Mouse (Mus musculus): ENCODE measurements around the gene Cyp4f15. TPM values are rescaled to one million over a fixed set of nuclear protein-coding genes. Genes with fewer than 3 reads are reported as not detected.
"Not testable (repeated sequence)": the region's sequence is repeated elsewhere in the genome, so short reads cannot be mapped to it uniquely, and the experiment has no call there.

Gene Cyp4f15
- polyA plus RNA-seq, 1 experiment: 0.97 TPM

DNA sequence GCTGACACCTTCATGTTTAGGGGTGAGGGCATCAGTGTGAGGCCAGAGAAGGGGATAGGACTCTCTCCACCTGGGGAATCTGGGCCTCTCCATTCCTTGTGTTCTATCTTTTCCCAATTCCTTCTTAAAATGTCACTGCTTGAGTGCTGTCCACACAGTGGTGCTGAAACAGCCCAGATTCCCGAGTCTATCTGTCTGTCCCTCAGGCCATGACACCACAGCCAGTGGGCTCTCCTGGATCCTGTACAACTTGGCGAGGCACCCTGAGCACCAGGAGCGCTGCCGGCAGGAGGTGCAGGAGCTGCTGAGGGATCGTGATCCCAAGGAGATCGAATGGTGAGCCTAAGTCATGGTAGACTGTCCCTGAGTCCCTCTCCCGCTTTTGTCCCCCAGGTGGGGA lies 11.5 kb upstream of the Cyp4f15 start:
- H3K4me3 ChIP-seq (replicated peaks; ENCODE audit: control insufficient read depth, low read depth, low read length): no peak overlapping the region
- H3K4me1 ChIP-seq (ENCODE audit: control insufficient read depth, insufficient read depth, low read length): no peaks in the 10 kb centered on the region
- TF ChIP-seq POLR2A (IDR thresholded peaks at IDR 0.05; ENCODE audit: borderline replicate concordance, control insufficient read depth, low read depth, low read length) (no peak), CTCF (IDR thresholded peaks at IDR 0.05; ENCODE audit: control insufficient read depth, insufficient read depth, low read length) (no peak)
- 50% methylated on average over 7 of the region's 7 CpGs for WGBS
- H3K27ac ChIP-seq (ENCODE audit: control insufficient read depth, insufficient read depth, low read depth, low read length, poor library complexity): no peak overlapping the region

DNA sequence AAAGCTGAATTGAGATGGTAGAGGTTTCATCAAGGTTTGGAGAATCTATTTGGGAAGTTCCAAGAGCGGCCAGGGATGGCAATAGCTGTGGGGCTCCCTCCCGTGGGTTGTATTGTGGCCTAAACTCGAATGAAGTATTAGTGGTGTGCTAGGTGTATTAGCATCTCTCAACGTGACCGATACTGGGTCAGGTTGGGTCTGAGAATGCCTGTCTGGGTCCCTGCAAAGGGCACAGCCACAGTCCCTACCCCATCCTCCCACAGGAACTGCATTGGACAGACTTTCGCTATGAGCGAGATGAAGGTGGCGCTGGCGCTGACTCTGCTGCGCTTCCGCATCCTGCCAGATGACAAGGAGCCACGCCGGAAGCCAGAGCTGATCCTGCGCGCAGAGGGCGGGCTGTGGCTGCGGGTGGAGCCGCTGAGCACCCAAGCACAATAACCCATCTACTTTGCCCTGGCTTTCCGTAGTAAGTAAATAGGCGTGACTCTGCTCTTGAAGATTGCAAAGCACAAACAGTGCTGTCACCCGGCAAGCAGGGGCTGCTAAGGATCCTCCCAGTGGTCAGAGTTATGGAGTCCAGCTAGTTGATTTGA lies 9.3 kb upstream of the Cyp4f15 start:
- WGBS: 37% methylated on average over 21 of the region's 21 CpGs
- TF ChIP-seq CTCF (IDR thresholded peaks at IDR 0.05; ENCODE audit: control insufficient read depth, insufficient read depth, low read length): no peak
- TF ChIP-seq POLR2A (IDR thresholded peaks at IDR 0.05; ENCODE audit: borderline replicate concordance, control insufficient read depth, low read depth, low read length): no peak

DNA sequence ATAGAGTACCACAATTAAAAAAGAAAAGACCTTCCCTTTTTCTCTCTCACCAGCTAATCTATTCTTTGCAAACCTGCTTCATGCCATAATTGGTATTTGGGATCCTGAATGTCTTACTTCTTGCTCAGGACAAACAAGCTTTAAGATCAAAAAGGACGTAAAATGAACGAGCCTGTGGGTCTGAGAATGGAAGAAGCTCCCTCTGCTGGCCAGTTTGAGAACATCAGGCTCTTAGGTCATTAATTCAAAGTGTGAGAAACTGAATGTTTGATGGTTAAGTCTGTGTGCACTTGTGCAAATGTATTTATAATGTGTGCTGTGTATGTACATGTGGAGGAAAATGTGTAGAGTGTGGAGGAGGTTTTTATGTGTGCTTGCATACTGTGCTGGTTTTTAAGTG lies 5.0 kb upstream of the Cyp4f15 start:
- 8% methylated on average over 2 of the region's 2 CpGs for WGBS
- TF ChIP-seq CTCF (IDR thresholded peaks at IDR 0.05; ENCODE audit: control insufficient read depth, insufficient read depth, low read length) (0 out of 2 replicates have a peak, but pooled peaks have one; percentile 11), POLR2A (IDR thresholded peaks at IDR 0.05; ENCODE audit: borderline replicate concordance, control insufficient read depth, low read depth, low read length) (no peak)
- Histone ChIP-seq H3K4me3 (replicated peaks; ENCODE audit: control insufficient read depth, low read depth, low read length) (no peak overlapping the region), H3K4me1 (ENCODE audit: control insufficient read depth, insufficient read depth, low read length) (no peaks in the 10 kb centered on the region), H3K27ac (ENCODE audit: control insufficient read depth, insufficient read depth, low read depth, low read length, poor library complexity) (no peak overlapping the region)

More for the DNA sequence above, 9.3 kb upstream of the Cyp4f15 start:
- no peak overlapping the region for H3K4me3 ChIP-seq (replicated peaks; ENCODE audit: control insufficient read depth, low read depth, low read length)
- H3K27ac ChIP-seq (ENCODE audit: control insufficient read depth, insufficient read depth, low read depth, low read length, poor library complexity): no peak overlapping the region
- H3K4me1 ChIP-seq (ENCODE audit: control insufficient read depth, insufficient read depth, low read length): no peaks in the 10 kb centered on the region

DNA sequence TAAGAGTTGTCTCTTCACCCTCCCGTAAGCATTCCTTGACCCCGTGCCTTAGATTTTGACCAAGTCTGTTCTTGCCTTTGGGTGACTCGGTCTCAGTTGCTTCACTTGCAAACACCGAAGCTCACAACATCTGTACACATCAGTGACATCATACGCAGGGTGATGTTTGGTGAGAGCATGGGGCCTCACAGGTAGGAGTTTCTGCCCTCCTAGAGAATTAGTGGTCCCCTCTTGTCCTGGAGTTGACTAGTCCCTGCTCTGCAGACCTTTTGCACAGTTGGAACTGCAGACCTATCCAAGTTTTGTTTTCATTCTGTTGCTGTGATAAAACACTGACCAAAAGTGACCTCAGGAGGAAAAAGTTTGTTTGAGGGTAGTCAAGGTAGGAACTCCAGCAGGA lies 1.3 kb downstream of the Cyp4f15 start:
- Histone ChIP-seq H3K4me3 (replicated peaks; ENCODE audit: control insufficient read depth, low read depth, low read length) (no peak overlapping the region), H3K4me1 (ENCODE audit: control insufficient read depth, insufficient read depth, low read length) (no peaks in the 10 kb centered on the region), H3K27ac (ENCODE audit: control insufficient read depth, insufficient read depth, low read depth, low read length, poor library complexity) (no peak overlapping the region)
- WGBS: 89% methylated on average over 5 of the region's 5 CpGs
- TF ChIP-seq POLR2A (IDR thresholded peaks at IDR 0.05; ENCODE audit: borderline replicate concordance, control insufficient read depth, low read depth, low read length) (no peak), CTCF (IDR thresholded peaks at IDR 0.05; ENCODE audit: control insufficient read depth, insufficient read depth, low read length) (no peak)

GRCm38 (mm10) chr17:32690959-32691358 lies 5.5 kb downstream of the Cyp4f15 start:
- WGBS: 80% methylated on average over 1 of the region's 1 CpGs
- no peak for TF ChIP-seq CTCF (IDR thresholded peaks at IDR 0.05; ENCODE audit: control insufficient read depth, insufficient read depth, low read length)
- no peak for TF ChIP-seq POLR2A (IDR thresholded peaks at IDR 0.05; ENCODE audit: borderline replicate concordance, control insufficient read depth, low read depth, low read length)
- Histone ChIP-seq H3K27ac (ENCODE audit: control insufficient read depth, insufficient read depth, low read depth, low read length, poor library complexity) (no peak overlapping the region), H3K4me1 (ENCODE audit: control insufficient read depth, insufficient read depth, low read length) (no peaks in the 10 kb centered on the region), H3K4me3 (replicated peaks; ENCODE audit: control insufficient read depth, low read depth, low read length) (no peak overlapping the region)

GRCm38 (mm10) chr17:32702826-32703225 lies 17.4 kb downstream of the Cyp4f15 start:
- Histone ChIP-seq H3K4me1 (ENCODE audit: control insufficient read depth, insufficient read depth, low read length) (no peaks in the 10 kb centered on the region), H3K4me3 (replicated peaks; ENCODE audit: control insufficient read depth, low read depth, low read length) (no peak overlapping the region), H3K27ac (ENCODE audit: control insufficient read depth, insufficient read depth, low read depth, low read length, poor library complexity) (no peak overlapping the region)
- WGBS: 38% methylated on average over 22 of the region's 22 CpGs
- no peak for TF ChIP-seq POLR2A (IDR thresholded peaks at IDR 0.05; ENCODE audit: borderline replicate concordance, control insufficient read depth, low read depth, low read length)
- 0 out of 2 replicates have a peak, but pooled peaks have one; percentile 1 for TF ChIP-seq CTCF (IDR thresholded peaks at IDR 0.05; ENCODE audit: control insufficient read depth, insufficient read depth, low read length)

- H3K27ac ChIP-seq (ENCODE audit: control insufficient read depth, insufficient read depth, low read depth, low read length, poor library complexity); H3K4me1 ChIP-seq (ENCODE audit: control insufficient read depth, insufficient read depth, low read length); H3K4me3 ChIP-seq (replicated peaks; ENCODE audit: control insufficient read depth, low read depth, low read length): not testable (repeated sequence)
These were observed 25.1 kb downstream of the Cyp4f15 start for GRCm38 (mm10) chr17:32710541-32710940.

- H3K4me1 ChIP-seq (ENCODE audit: control insufficient read depth, insufficient read depth, low read length); H3K27ac ChIP-seq (ENCODE audit: control insufficient read depth, insufficient read depth, low read depth, low read length, poor library complexity); H3K4me3 ChIP-seq (replicated peaks; ENCODE audit: control insufficient read depth, low read depth, low read length): not testable (repeated sequence)
- WGBS: 65% methylated on average over 1 of the region's 1 CpGs
These were observed 36.7 kb downstream of the Cyp4f15 start for GRCm38 (mm10) chr17:32722151-32722550.

- WGBS: 77% methylated on average over 7 of the region's 7 CpGs
- Histone ChIP-seq H3K27ac (ENCODE audit: control insufficient read depth, insufficient read depth, low read depth, low read length, poor library complexity) (no peak overlapping the region), H3K4me3 (replicated peaks; ENCODE audit: control insufficient read depth, low read depth, low read length) (no peak overlapping the region), H3K4me1 (ENCODE audit: control insufficient read depth, insufficient read depth, low read length) (no peaks in the 10 kb centered on the region)
- TF ChIP-seq POLR2A (IDR thresholded peaks at IDR 0.05; ENCODE audit: borderline replicate concordance, control insufficient read depth, low read depth, low read length) (no peak), CTCF (IDR thresholded peaks at IDR 0.05; ENCODE audit: control insufficient read depth, insufficient read depth, low read length) (no peak)
These were observed 37.3 kb downstream of the Cyp4f15 start for GRCm38 (mm10) chr17:32722771-32723170.

- not testable (repeated sequence) for H3K27ac ChIP-seq (ENCODE audit: control insufficient read depth, insufficient read depth, low read depth, low read length, poor library complexity); H3K4me1 ChIP-seq (ENCODE audit: control insufficient read depth, insufficient read depth, low read length); H3K4me3 ChIP-seq (replicated peaks; ENCODE audit: control insufficient read depth, low read depth, low read length)
These were observed 40.9 kb downstream of the Cyp4f15 start for GRCm38 (mm10) chr17:32726360-32726759.
